Mouse (Mus musculus) testis, postnatal 10 days (tissue): ENCODE data around the gene Rnf123.
"Not testable (repeated sequence)": the region's sequence is repeated elsewhere in the genome, so short reads cannot be mapped to it uniquely, and the experiment has no call there.

Experiments used
- DNase-seq: peaks from one replicate; pipeline ENCODE4 v3.0.0; 2021; ENCODE audit warnings: low spot score

Gene Rnf123

DNA sequence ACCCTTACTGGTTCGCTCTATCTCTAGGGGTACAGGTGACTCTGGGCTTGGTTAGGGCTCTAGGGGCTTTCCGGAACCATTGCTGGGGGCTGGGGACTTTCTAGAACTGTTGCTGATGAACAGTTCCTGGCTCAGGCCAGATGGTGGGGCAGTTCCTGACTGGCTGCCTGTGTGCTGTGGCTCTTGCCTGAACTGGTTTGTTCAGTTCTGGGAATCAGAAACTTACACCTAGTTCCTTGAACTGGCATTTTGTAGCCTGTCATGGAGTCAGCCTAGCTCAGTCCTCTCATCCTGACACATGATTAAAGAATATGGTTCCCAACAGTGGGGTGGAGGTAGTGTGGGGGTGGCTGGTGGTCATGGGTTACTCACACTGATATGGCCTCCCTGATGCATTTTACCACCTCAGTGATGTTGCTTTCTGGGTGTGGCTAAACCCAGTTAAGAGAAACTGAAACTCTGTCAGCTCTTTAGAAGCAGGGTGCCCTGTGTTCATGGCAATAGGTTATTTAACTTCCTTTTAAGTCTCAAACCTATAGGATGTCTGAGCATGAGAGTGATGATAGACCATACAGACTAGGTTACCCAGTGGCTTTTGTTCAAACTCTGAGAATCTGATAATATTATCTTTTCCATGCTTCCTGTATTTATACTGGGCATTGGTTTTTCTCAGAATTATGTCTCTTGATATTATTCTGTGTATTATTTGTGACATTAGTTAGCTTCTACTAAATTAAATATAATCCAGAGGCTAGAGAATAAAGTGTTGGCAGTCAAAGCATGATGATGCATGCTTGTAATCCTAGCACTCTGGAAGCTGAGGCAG is 47.6 kb downstream of the Rnf123 start:
- no peak for DNase-seq

DNA sequence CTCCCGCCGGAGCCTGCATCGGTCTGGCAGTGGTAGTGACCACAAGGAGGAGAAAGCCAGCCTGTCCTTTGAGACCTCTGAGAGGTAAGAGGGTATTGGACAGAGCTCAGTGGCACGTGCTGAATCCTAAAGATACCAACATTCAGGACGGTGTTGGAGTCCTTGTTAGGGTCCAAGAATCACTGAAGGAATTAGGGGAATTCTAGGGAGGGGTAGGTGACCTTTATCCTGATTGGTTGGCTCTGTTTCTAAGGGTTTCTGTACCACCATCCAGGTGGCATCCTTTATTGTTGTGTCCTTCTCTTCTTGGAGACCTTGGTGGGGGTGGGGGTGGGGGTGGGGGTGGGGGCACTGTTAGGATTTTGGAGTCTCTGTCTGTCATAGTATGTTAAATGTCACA is 51.0 kb downstream of the Rnf123 start:
- DNase-seq: no peak

DNA sequence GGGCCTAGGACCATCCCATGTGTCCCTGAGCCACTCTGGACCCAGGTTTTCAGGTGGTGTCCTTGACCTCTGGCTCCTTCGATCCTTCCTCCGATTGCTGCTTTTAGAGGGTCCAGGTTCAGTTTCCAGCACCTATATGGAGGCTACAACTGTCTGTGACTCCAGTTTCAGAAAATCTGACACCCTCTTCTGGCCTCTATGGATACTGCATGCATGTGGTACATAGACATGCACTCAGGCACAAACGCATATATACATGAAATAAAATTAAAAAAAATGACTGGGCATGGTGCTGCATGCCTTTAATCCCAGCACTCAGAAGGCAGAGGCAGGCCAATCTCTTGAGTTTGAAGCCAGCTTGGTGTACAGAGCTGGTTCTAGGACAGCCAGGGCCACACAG is 55.3 kb downstream of the Rnf123 start:
- DNase-seq: no peak

DNA sequence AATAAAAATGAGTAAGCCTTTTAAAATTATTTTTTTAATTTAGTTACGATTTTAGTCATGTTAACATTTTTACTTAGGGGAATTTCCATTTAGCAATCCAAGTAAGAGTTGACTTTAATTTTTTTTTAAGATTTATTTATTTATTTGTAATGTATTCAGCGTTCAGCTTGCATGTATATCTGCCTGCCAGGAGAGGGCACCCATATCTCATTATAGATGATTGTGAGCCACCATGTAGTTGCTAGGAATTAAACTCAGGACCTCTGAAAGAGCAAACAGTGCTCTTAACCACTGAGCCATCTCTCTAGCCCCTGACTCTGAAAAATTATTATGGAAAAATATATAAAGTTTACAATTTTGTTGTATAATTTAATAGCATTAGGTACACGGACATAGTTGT is 56.6 kb downstream of the Rnf123 start:
- DNase-seq: no peak

DNA sequence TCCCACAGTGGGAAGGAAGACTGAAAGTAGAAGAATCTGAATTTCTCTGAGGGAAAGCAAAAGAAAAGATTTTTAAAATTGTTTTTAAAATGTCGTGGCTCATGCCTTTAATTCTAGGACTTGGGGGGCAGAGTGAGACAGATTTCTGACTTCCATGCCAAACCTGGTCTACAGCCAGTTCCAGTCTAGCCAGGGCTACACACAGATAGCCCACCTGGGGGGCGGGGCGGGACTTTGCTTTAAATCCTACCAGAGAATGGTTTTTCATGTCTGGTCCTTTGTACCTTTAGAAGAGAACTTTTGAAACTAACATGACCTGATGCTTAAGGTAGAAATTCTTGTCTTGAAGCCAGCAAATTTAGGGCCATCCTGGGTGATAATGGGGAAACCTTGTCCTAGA is 59.9 kb downstream of the Rnf123 start:
- no peak for DNase-seq

DNA sequence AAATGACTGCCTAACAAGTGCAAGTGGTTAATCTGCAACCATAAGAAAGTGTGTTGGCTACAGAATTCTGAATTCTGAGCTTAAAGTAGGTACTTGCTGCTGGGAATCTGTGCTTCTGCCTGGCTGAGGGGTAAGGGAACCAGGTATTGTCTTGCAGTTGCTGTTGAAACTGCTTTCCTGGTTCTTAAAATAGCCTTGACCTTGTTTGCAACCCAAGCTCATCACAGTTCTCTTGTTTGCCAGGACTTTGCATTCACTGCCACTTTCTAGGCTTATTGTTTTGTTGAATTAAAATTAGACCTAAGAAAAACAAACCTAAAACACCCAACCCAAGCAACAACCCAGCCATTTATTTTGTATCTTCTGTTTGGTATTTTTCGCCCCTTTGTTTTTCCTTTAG is 62.4 kb downstream of the Rnf123 start:
- DNase-seq: no peak

DNA sequence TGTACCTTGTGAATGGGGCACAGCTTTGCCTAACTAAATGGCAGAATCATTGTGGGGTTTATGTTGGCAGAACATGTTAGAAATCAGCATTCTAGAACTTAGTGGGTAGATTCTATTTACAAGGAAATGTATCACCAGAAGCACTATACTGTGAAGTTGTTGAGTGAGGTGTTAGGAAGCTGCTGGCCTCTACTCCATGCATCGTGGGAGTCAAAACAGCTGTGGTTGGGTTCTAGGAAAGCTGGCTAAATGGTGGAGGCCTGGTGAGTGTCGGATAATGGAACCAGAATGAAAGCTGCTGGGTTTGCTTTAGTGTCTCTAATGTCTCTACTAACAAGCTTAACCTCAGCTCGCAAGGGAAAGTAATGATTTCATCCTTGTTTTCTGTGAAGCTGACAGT is 66.0 kb downstream of the Rnf123 start:
- no peak for DNase-seq

DNA sequence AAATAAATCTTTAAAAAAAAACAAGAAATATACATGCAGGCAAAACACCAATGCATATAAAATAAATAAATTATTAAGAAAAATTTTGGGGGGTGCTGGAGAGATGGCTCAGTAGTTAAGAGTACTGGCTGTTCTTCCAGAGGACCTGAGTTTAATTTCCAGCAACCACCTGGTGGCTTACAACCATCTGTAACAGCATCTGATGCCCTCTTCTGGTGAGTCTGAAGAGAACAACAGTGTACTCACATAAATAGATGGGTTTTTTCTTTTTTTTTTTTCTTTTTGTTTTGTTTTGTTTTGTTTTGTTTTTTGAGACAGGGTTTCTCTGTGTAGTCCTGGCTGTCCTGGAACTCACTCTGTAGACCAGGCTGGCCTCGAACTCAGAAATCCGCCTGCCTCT is 69.6 kb downstream of the Rnf123 start:
- DNase-seq: not testable (repeated sequence)

DNA sequence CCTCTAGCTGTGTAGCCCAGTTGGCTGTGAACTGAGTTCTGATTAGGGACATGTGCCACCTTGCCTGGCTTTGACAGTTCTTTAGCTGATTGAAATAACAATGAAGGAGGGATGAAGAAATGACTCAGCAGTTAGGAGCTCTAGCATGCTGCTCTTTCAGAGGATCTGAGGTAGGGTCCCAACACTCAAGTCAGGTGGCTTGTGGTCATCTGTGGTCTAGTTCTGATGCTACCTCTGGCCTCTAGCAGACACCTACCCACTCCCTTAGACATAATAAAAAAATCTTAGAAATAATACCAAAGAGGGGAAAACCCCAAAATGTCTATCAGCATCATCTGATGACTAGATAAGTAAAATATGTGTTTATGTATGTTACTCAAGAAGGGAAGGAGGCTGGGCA is 72.8 kb downstream of the Rnf123 start:
- DNase-seq: no peak

DNA sequence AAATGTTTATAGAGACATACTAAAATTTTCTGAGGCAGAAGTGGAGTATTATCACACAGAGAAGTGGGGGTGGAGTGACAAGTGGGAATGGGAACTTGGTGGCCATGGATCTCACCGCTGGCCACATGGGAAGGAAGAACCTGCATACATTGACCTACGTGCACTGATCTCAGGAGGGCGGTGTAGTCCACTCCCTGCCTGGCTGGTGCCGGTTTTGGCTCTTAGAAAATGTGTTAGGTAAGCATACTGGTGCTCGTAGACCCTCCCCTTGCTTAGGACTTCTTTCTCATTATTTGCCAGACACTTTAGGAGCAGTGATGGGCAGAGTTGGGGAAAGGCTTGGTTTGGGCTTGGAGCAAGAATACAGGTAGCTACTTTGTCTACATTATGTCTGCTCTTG is 75.1 kb downstream of the Rnf123 start:
- DNase-seq: no peak

DNA sequence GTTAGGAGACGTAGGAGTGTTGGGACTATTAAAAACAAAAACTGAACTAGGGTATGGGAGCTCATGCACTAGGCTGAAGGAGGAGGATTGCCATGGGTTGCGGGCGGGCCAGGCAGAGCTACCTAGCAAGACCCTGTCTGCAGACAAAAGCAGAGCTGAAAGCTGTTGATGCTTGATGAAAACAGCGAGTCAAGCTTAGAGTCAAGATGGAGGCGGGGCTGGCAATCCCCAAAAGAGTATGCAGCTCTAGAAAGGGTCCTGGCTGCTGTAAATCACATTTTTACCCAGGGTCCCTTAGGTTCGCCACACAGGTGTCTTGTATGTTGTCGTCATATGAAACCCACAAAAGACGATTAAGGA is 79.6 kb downstream of the Rnf123 start:
- peak; percentile 45 for DNase-seq

DNA sequence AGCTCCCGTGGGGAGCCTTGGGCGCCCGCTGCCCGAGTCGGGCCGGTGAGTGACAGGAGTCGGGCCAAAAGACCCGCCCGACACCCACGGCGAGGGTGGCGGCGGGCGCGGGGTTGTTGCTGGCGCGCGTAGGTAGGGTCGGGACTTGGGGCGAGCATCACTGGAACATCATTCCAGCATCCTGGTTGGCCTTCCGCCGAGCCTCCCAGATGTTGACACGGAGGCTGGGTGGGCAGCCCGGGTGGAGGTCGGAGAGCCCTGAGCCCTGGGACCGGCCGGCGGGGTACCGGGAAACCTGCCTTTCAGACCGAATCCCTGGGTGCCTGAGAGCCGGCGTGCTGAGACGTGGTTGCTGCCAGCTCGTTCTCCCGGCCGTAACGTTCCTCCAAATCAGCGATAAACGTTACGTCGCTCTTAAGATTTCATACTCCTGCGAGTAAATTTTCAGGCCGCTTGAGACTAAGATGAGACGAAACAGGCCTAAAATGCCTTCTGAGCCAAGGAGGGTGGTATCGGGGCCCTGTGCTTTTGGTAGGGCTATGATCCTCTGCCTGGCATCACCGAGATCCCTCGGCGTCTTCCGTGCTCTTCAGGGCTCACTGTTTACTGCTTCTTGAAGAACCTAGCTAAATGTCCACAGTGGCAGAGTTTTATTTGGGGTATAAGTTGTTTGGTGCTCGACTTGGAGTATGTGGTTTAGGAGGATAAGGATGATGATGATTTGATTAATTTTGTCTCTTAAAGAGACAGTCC is 80.2 kb downstream of the Rnf123 start:
- peak; percentile 76 for DNase-seq

DNA sequence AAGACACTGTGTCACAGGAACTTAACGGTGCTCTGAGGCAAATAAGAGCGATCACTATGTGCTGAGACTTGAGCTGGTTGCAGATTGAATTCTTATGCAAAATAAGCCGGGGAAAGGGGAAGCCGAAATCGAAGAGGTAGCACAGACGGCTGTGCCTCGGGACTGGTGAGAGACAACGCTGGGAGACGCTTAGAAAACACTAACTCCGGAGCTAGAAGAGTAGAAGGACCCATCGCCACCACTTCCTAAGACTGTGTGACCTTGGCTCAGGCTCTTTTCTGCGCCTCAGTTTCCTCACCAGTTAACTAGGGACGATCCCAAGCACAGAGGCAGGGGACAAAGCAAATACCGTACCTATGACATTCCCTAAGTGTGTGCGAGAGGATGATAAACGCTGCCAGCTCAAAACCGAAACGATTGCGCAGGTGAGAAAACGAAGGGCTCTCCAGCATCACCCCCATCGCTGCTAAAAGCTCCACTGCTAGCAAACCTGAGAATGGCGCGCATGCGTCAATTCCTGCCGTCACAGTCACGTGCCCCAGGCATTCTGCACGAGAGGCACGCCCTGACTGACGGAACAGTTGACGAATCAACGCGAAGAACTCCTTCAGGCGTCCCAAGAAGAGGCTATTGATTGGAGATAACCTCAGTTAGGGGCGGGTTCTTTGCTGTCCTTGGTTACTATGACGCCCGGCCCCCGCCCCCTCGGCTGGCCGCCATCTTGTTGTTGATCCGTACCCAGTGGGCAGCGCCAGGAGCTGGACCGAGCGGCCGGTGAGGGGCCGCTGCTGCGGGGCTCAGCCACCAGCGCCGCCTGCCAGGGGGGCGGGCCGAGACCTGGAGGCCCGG is 81.0 kb downstream of the Rnf123 start, which contains the start of gene Ip6k1:
Ip6k1 (plus strand) TSS at position 580 of the 849 bp plus-strand sequence.
- peak; percentile 100 for DNase-seq
